Mouse (Mus musculus) thymus, adult 2 months (tissue): ENCODE measurements around the gene Ndufaf2.

Experiments
- CTCF ChIP-seq: fragments of 200-500 bp; IDR thresholded peaks from 2 replicates; pipeline ENCODE4 v1.5.1; 2012; ENCODE audit warnings: mild to moderate bottlenecking, control low read depth, low read length, moderate library complexity, borderline replicate concordance; ENCODE audit not compliant: control insufficient read depth, poor library complexity, insufficient read depth; ENCODE audit errors: extremely low read depth
- POLR2A ChIP-seq: fragments of 200-500 bp; IDR thresholded peaks from 2 replicates; pipeline ENCODE4 v1.6.1; 2012; ENCODE audit warnings: mild to moderate bottlenecking, low read length, control low read depth, moderate library complexity; ENCODE audit not compliant: control insufficient read depth, poor library complexity, insufficient read depth; ENCODE audit errors: extremely low read depth

DNA sequence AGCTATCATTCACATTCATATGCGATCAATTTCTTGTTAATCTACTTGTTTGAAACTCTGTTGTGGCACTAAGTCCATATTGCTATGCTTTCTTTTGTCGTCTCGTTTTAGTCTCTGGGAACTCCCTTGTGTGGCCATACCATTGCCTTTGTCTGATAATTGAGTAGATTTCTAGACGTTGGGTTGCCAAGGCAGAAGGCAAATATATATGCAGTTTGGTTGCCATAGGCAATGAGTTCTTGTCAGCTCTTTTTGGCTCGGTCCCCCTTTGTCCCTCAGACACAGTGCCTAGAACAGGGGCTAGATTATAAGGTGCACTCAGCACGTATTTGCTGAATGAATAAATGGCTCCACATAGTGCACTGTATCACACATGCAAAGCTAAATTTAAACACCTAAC, 94.1 kb downstream of the Ndufaf2 start:
- no peak for TF ChIP-seq CTCF
- no peak for TF ChIP-seq POLR2A
